Mouse (Mus musculus) stomach, postnatal 0 days (tissue): ENCODE measurements around the gene Fbxw16.
"Not testable (repeated sequence)": the region's sequence is repeated elsewhere in the genome, so short reads cannot be mapped to it uniquely, and the experiment has no call there.

Experiments used
- CTCF ChIP-seq: IDR thresholded peaks from 2 replicates; pipeline ENCODE4 v1.5.1; 2016; ENCODE audit warnings: antibody characterized with exemption, low read depth, mild to moderate bottlenecking, moderate library complexity
- EP300 ChIP-seq: optimal IDR thresholded peaks from 2 replicates; pipeline ENCODE3; 2016; ENCODE audit warnings: antibody characterized with exemption

DNA sequence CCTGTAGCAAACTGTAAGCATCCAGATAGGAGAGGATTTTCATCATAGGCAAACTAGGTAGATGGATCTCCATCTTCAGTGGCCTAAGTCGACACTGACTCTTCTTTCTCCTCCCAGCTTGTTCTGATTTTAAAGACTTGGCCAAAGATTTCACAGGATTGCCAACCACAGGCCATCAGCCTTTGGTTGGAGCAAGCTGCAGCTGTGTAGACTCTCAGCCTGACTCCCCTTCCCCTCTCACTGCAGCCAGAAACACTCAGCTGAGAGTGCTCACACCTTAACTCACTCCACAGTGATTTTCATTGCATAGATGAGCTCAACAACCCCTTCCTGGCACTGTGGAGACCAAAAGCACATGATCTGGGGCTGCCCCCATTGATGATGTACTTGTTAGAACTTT, 46.8 kb upstream of the Fbxw16 start, which contains the start of gene Fbxw19:
- TF ChIP-seq CTCF, EP300: not testable (repeated sequence)
